Mouse (Mus musculus): ENCODE results near the gene Mex3d. TPM values are rescaled to one million over a fixed set of nuclear protein-coding genes. Genes with fewer than 3 reads are reported as not detected.

Mex3d gene
- total RNA-seq, 2 experiments from 2014 or later, result 8.9 to 12.2 TPM

GRCm38 (mm10) chr10:80330888-80331287 lies 56.6 kb downstream of the Mex3d start:
- DNase-seq, result no peak

Small RNA genes lying within 50 kb of the gene (microRNA-seq; reads per million reads assigned to microRNA genes)
- gene Gm22721, result 0 reads per million in 2 experiments

Other genes starting within 250 kb of the Mex3d start
- 100 to 1,000 TPM; 576 to 659 TPM for gene Atp5d, start 249.0 kb downstream of the Mex3d start, total RNA-seq (2021)
- 1 to 10 TPM; 2.3 to 3.2 TPM for gene Cbarp, start 246.8 kb downstream of the Mex3d start, total RNA-seq (2021)
- 10 to 100 TPM; 34.3 to 62.7 TPM for gene Midn, start 239.4 kb downstream of the Mex3d start, total RNA-seq (2021)
- 10 to 100 TPM; 84.3 to 88.4 TPM for gene Cirbp, start 221.7 kb downstream of the Mex3d start, total RNA-seq (2021)
- 1 to 10 TPM; 3.9 to 5.5 TPM for gene 1600002K03Rik, start 214.7 kb downstream of the Mex3d start, total RNA-seq (2021)
- 1 to 10 TPM; 1.1 to 1.9 TPM for gene Efna2, start 208.2 kb downstream of the Mex3d start, total RNA-seq (2021)
- gene Mum1, start 161.2 kb downstream of the Mex3d start, total RNA-seq (2021), result 10 to 100 TPM; 26.4 to 31.3 TPM
- 100 to 1,000 TPM; 371 to 457 TPM for gene Ndufs7, start 138.5 kb downstream of the Mex3d start, total RNA-seq (2021)
- gene Gamt, start 126.6 kb downstream of the Mex3d start, total RNA-seq (2021), result 100 to 1,000 TPM; 342 to 351 TPM
- 10 to 100 TPM; 67.8 to 81.0 TPM for gene Dazap1, start 126.2 kb downstream of the Mex3d start, total RNA-seq (2021)
- 100 to 1,000 TPM; 952 to 954 TPM for gene Rps15, start 95.2 kb downstream of the Mex3d start, total RNA-seq (2021)
- gene Apc2, start 91.7 kb downstream of the Mex3d start, total RNA-seq (2021), result under 1 TPM; 0.87 to 0.95 TPM
- gene 2310011J03Rik, start 67.1 kb downstream of the Mex3d start, total RNA-seq (2021), result 10 to 100 TPM; 10.5 to 13.1 TPM
- 1 to 10 TPM in 1 of 2 experiments, under 1 TPM in 1; 0.75 to 1.5 TPM for gene Pcsk4, start 58.2 kb downstream of the Mex3d start, total RNA-seq (2021)
- 1 to 10 TPM; 2.1 to 2.4 TPM for gene Reep6, start 57.7 kb downstream of the Mex3d start, total RNA-seq (2021)
- gene Adamtsl5, start 39.2 kb downstream of the Mex3d start, total RNA-seq (2021), result 10 to 100 TPM; 15.2 to 20.4 TPM
- not detected for gene Plk5, start 31.2 kb downstream of the Mex3d start, total RNA-seq (2021)
- gene Mbd3, start 11.9 kb upstream of the Mex3d start, total RNA-seq (2021), result 100 to 1,000 TPM; 107 to 120 TPM
- 100 to 1,000 TPM; 725 to 806 TPM for gene Uqcr11, start 19.2 kb upstream of the Mex3d start, total RNA-seq (2021)
- gene Tcf3, start 46.0 kb upstream of the Mex3d start, total RNA-seq (2021), result 10 to 100 TPM; 33.0 to 43.2 TPM
- not detected for gene Onecut3, start 107.2 kb upstream of the Mex3d start, total RNA-seq (2021)
- not detected for gene Atp8b3, start 151.5 kb upstream of the Mex3d start, total RNA-seq (2021)
- gene Rexo1, start 173.9 kb upstream of the Mex3d start, total RNA-seq (2021), result 10 to 100 TPM; 13.1 to 16.7 TPM
- gene Klf16, start 189.7 kb upstream of the Mex3d start, total RNA-seq (2021), result 1 to 10 TPM; 3.5 to 5.8 TPM
- gene Abhd17a, start 202.7 kb upstream of the Mex3d start, total RNA-seq (2021), result 10 to 100 TPM; 69.6 to 73.3 TPM
- gene Scamp4, start 215.2 kb upstream of the Mex3d start, total RNA-seq (2021), result 10 to 100 TPM; 18.4 to 23.9 TPM
- 1 to 10 TPM in 1 of 2 experiments, under 1 TPM in 1; 0.99 to 1.3 TPM for gene Adat3, start 215.2 kb upstream of the Mex3d start, total RNA-seq (2021)
- 1 to 10 TPM in 1 of 2 experiments, under 1 TPM in 1; 0.45 to 1.2 TPM for gene Gm49322, start 218.4 kb upstream of the Mex3d start, total RNA-seq (2021)
- 100 to 1,000 TPM; 121 to 141 TPM for gene Csnk1g2, start 235.2 kb upstream of the Mex3d start, total RNA-seq (2021)